Mouse (Mus musculus) spleen, postnatal 36 days (tissue): ENCODE data around the gene Akap7.
"Not testable (repeated sequence)": the region's sequence is repeated elsewhere in the genome, so short reads cannot be mapped to it uniquely, and the experiment has no call there.

Source experiments
- DNase-seq, 2 experiments: peaks; one replicate each; pipeline ENCODE4 v3.0.0; 2022; ENCODE audit warnings: low spot score in 2 of 2, mixed read lengths in 1 of 2

Akap7 gene

DNA sequence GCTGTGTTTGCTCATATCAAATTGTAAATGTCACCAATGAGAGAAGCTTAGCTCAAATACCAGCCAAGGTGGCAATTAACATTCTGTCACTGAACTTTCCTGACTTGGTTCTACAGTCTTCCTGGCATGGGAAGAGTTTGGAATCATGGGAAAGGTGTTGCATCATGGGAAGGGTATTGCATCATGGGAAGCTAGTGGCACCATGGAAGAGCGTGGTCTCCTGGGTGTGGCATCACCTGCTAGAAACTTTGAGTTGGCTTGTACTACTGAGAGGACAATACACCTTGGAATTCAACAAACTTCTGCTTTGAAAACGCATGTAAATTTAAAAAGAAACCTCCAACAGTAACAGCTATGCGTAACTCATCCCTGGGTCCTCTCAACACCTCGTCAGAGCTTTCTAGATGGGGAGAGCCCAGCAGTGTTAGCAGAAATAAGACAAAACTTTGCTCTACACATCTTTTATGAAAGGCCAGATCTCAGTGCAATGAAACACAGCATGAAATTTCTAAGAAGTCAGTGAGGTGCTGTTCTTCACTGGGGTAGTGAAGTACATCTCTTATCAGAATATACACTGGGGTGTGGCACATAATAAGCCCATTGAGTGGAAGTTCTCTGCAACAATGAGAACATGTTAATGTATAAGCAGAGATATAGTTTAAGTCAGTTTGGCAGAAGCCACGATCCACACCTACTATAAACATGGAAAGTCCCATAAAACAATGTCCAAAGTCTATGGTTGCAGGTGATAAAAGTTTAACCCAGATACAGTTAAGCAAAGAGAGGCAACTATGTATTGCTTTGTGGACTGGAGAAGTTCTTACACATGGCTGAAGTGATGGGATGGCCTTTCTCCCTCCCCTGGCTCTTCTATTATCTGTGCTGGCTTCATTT lies 115.2 kb downstream of the Akap7 start:
- no peak for DNase-seq

DNA sequence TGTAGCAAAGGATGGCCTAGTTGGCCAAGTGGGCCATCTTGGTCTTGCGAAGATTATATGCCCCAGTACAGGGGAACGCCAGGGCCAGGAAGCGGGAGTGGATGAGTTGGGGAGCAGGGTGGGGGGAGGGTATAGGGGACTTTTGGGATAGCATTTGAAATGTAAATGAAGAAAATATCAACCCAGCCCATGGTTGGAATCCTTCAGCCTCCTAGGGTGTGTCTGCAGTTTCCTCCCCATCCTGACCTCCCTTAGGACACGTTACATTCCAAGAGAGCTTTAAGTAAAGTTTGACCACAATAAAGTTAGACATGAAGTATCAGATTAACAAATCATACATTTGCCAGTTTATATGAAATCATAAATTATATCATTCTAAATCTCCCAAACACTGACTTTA lies 116.5 kb downstream of the Akap7 start:
- no peak for DNase-seq

DNA sequence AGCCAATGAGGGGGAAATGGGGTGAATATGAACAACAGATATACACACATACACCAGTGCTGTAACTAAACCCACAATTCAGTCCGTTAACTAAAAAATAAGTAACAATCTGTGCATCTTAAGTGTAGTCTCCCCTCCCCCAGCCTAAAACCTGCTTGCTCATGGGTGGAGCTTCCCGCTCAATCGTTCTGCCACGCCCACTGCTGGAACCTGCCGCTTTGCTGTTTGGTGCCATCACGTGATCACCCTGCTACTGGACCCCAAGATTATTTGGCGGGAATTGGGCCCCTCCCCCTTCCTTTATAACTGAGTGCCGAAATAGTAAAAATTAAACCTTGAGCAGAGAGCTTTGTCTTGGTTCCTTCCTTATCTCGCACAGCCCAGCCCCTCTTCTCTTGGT lies 121.4 kb downstream of the Akap7 start:
- DNase-seq = not testable (repeated sequence)

DNA sequence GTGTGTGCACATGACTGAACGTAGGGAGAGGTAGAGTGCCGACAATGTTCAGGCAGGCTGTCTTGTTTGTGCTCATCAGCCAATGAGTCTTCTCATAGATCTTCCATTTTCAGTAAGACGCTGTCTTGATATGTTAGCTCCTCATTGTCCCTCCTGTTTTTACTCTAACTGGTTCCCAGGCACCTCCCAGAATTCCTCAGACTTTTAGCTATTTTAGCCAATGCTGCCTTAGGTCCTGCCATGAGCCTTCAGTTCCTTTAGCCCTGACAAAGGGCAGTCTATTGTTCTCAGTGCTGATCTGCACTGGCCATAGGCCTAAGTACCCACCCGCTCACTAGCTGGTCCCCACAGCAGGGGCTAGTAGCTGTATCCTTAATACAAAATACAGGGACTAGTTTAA lies 122.0 kb downstream of the Akap7 start:
- no peak for DNase-seq

DNA sequence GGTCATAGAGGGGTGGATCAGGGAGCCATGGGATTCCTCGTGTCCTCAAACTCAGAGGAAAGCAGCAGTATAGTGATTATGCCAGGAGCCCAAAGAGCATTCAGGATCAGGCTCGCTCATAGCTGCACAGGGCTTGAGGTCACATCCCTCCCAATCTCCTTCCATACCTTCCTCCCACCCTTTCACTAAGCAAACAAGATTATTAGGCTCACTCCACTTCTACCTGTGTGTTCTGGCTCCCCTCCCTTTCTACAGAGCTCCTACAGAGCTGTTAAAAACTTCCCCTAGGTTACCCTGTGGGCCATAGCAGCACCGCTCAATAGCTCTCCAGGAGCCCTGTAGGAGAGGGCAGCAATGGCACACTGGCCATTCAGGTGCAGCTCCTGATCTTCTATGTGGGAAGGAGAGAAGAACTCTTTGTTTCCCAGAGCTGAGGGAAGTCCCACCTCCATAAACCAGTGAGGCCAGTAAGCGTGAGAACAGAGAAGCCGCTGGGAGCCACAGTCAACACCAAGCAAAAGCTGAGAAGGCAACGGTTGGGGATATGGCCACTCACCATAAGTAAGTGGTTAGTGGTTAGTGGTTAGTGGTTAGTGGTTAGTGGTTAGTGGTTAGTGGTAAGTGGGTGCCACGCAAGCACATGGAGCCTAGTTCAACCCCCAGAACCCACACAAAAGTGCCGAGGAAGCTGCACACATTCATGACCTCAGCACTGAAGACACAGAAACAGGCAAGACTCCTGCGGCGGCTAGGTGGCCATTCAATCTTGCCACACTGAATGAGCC lies 122.7 kb downstream of the Akap7 start:
- DNase-seq = no peak

DNA sequence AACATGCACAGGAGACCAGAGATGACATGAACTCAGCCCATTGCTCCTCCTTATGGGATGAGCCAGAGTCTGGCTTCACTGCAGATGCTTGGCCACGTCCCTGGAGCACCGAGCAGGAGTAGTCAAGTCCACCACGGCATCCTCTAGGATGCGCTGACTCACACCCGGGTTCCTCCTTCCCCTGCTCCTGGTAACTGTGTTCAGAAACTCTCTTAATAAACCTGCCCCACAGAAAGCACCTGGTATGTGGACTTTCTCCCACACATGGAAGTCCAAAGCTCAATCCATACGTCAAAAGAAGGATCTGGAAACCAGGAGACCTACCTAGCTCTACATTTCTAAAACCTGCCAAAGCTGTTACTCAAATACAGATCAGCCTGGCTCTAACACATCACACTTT lies 124.4 kb downstream of the Akap7 start:
- DNase-seq = no peak

DNA sequence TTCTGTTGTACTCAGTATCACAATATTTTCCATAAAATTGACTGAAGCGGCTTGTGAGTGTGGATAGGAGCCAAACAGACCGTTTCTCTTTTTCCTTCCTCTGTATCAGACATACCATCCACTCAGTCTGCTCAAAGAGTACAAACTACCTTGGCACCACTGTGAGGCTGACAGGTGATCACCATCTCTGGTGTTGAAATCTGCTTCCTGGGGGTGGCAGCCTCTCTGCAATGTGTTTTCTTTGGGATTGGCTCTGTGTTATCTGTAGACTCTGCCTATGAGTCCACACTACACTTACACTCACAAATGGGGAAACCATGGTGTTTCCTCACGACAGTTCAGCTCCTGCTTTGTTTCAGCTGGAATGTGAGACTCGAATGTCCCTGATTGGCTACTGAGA lies 128.6 kb downstream of the Akap7 start:
- DNase-seq = no peak

DNA sequence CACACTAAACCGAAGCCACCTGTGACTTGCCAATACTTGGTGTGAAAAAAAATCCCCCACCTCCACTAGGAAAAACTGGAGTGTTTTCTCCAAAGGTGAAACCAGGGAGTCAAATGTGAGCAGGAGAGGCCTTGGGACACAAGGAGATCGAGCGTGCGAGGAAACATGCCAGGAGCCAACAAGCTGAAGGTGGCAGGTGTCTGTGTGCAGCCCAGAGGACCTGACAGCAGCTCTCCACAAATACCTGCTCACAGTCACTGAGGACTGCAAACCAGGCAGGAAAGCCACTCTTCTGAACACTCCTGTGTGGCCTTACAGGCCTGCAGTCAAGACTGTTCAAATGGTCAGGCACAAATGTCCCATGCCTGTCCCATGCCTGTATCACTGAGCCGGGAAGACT lies 130.4 kb downstream of the Akap7 start:
- no peak for DNase-seq

DNA sequence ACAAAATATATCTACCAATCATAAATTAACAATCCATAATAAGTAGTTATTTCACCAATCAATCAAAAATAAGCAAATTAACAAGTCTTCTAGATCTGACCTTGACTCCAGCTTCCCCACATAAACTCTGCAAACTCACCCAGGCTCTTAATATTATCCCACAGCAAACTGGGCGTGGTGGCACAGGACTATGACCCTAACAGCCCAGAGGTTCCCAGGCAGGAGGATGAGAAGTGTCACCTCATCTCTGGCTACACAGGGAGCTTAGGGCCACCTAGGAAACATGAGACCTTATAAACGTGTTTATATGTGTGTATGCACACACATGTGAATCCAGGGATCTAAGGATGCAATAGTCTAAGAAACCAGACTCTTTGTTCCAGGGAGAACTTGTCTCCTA lies 132.8 kb downstream of the Akap7 start:
- DNase-seq = no peak

DNA sequence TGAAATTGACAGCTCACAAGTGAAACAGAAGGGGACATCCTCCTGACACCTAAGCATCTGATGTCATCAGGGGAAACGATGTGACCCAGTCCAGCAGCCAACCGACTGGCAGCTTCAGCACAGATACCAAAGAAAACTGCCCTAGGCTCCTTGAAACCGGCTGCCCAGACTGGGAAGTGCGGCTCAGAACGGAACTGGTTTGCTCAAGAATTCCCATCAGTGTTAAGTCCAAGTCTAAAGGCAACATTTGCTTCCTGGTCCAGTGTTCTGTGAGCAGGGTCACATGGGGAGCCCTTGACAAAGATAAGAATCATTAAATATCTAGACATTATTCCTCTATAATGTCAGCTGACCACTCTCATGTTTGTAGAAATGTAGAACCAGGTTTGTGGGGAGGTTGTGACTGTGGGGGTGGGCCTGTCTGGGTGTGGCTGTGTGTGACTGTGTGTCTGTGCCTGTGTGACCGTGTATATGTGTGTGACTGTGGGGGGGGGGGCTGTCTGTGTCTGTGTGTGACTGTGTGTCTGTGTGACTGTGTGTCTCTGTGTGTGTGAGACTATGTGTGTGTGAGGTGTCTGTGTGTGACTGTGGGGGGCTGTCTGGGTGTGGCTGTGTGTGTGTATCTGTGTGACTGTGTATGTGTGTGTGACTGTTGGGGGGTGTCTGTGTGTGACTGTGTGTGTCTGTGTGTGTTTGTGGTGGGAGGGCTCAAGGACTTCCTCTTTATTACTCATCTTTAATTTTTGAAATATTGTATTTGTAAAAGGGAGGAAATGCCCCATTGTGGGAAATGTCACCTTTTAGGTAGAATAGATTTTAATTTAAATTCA lies 140.1 kb downstream of the Akap7 start:
- DNase-seq = no peak

DNA sequence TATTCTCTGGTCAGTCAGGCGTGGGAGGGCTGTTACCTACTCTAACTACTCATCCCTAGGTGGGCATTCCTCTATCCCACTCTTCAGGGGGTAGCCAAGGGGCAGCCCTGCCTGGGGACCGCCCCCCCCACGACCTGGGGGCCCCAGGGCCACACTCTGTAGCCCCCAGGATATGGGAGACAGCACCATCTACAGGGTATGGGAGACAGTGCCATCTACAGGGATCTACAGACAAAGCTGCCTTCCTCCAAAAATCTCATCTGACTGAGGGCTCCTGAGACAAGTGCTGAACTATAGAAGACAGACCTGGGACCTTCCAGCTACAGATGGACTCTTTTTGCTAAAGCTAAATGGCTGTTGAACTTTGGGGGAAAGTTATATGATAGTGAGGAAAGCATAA lies 144.2 kb downstream of the Akap7 start:
- not testable (repeated sequence) for DNase-seq

DNA sequence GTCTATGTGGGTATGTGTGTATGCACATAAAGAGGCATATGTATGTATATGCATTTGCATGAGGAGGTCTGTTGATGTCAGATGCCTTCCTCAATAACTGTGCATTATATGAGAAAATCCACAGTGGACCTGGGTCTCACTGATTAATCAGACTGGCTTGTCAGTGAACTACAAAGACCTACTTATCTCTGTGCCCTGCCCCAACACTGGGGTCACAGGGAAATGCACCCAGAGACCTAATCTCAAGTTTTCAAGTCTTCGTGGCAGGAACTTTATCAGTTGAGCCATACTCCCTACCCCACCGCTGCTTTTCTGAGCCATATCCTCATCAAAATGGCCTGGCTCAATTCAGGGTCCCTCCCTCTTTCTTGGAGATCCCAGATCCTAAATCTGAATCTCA lies 146.0 kb downstream of the Akap7 start:
- no peak for DNase-seq

DNA sequence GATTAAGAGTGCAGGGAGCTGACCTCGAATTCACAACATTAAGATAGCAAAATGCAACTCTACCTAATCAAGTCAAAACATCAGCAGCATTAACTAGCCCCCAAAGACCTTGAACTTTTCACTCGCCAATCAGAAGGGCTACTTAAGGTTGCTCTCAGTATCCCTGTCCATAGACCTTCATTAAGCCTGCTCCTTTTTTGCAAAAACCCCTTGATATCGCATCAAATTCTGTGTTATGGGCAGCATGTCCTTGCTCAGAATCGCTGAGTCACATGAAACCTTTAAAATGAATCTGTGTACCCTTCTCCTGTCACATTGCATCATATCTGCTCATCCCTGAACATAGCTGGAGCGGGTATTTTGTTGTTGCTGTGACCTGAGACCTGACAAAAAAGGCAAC lies 149.0 kb downstream of the Akap7 start:
- no peak for DNase-seq

DNA sequence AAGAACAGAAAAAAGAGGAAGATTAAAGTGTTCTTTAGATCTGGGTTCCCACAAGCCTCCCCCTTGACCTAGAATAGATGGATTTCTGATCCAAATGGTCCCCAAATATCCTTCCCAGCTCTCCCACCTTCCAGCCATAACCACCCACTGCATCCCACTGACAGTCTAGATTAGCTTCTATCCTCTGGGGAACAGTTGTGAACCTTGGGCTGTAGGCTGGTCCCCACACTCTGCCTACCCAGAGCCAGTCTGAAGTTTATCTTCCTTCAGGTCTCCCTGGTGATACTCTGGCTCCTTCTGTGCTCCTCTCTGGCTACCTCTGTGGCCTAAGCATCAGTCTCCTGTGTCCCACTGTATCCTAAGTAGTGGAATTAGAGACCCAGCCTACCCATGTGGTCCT lies 150.3 kb downstream of the Akap7 start:
- no peak for DNase-seq

DNA sequence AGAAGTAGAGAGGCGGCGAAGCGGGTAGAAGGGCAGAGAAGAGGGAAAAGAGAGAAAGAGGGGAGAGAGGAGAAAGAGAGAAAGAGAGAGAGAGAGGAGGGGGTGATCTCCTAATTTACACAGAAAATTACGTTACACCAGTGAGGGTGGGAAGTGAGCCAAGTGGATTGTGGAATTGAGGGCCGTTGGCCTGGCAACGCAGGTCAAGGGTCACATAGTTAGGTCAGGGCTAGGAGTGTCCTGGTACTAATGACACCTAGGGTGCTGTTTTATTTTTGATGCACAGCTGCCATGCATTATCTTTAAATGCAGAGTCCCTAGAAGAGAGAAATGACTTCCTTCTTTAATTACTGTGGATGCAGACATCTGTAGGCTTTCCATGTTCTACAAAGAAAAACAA lies 153.4 kb downstream of the Akap7 start:
- DNase-seq = no peak

DNA sequence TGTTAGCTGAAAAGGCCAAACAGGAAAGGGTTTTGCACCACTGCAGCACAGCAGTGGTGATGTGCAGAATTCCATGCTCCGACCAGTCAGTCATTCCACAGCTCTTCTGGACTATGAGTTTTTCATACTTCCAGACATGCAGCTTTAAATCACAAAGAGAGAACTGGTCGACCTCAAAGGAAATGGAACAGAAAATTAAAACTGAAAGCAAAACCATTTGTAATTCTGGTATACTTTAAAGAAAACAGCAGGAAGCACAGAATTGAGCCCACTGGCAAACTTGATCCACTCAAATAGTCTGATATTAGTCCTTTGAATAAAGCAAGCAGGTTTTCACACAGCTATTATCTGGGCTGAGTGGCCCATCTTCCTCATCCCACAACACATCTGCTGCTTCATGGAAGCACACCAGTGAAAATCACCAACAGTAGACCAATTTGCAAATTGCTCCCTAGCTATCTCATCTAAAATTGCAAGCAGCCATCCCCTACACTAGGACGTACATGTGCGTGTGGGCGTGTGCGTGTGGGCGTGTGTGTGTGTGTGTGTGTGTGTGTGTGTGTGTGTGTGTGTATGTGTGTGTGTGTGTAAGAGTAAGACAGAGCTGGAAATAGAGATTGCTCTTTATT lies 156.4 kb downstream of the Akap7 start:
- no peak for DNase-seq

DNA sequence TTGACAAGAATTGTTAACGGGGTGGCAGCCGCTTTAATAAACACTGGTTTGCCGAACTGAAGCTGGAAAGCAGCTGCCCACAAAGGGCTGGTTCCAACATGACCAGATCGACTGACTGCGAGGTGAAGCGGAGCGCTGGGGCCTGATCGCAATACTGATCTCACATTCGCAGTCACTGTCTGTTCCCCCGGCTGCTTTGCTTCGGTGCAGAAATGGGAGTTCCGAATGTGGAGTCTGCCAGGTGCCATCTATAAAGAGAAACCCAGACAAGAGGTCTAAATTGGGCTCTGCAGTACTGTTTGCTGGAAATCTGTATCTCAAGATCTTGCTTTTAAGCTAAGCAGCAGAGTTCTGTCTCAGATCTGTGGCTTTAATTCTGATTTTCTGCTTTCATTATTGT lies 161.8 kb downstream of the Akap7 start:
- no peak for DNase-seq

DNA sequence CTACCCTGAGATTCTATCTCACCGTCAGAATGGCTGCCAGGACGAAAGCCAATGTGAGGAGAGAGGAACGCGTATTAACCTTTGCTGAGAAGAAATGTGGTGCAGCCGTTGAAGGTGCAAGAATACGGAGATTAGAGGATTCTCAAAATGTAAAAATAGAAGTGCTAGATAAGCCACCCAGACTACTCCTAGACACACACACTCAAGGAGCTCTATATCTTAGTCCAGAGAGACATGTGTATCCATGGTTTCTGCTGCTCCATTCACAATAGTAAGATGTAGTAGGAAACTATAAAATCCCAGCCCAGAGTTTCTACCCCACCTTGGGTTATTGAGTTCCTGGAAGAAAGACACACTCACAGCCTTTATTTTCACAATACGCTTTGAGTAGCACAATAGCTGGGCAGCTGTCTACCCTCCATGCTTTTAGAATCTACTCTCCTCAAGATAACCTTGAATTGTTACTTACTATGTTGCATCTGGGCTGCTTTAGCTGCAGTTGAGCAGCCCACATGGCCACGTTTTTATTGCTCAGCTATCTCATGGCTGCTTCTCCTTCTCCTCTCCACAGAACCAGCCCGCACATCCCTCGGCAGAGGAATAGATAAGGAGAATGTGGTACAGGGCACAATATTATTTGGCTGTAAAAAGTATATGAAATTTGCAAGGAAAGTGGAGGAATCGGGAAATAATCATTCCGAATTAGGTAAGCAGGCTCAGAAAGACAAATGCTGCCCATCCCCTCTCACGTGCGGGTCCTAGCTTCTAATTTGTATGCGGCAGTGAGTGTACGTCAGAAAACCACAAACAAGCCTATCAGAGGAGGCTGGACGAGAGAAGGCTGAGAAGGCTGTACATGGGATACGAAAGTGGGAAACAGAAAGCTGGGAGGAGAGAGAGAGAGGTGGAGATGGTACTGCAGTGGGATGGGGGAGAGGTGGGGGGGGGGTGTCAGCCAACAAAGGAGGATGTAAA lies 162.6 kb downstream of the Akap7 start:
- DNase-seq = no peak

DNA sequence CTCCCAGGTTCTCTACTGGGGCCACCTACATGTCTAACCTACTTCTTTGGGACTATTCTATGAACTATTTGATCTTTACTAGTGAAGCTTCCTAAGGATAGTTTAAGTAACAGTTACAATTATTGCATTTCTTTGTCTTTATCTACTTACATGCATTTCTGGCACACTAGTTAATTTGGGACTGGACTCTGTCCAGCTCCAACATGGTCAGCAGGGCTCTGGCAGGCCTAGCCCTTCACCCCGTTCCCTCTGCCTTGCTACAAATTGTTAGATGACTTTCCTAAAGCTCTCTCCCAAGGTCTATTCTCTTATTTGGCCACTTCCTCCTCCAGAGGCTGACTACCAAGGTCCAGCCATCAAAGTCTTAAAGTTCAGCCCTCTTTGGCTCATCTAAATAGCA lies 165.9 kb downstream of the Akap7 start:
- no peak for DNase-seq

DNA sequence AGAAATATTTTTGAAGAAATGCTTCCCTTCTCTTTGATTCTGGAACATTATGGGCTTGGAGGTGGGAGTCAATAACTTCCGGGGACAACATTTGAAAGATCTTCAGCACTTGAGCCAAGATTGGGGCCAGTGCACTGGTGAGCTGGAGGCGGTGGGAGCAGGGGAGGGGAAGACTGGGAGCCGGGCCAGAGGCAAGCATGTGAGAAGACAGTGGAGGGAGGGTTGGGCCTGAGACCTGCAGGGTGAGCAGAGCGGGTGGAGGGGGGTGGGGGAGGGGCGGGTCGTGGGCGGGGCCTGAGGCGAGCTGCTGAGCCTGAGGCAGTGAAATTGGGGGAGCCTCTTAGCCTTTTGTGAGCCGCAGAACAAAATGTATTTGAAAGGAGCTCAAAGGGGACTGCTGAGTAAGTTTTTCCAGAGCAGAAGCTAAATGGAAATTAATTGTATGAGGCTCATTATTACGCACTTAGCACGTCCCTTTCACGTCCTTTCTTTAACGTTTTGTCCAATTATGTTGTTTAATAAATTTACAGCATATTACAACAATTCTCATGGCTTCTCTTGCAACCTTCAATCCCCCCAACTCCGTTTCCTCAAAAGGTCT lies 167.4 kb downstream of the Akap7 start:
- DNase-seq = no peak
